In genomic region chr14:46980736-46981438, GRCm38 (mm10) we compare ENCODE assay signal across 9 mouse cellular contexts.
DNase-seq lines count a peak whose midpoint lies in the region; ATAC-seq lines count a peak whose summit lies in the region.
"Had no signal": no experiment of that assay in that cellular context is flagged by ENCODE, and none has a peak within 500 bp of the region (broad histone marks: within the 10 kb centered on the region; RNA-seq: fewer than 3 reads in every experiment).

No protein-coding gene starts in this region.

- ATAC-seq in forebrain, embryonic 12.5 days (ENCODE audit: low FRiP score) = peak; percentile 65; the same call in 1 of the 2 replicates
- peak; percentile 88 for ATAC-seq in megakaryocyte progenitor cell, adult 5-6 weeks (replicated peaks; ENCODE audit: poor library complexity)
- no peak for ATAC-seq in inflammation-experienced regulatory T-cells, adult 6 months

- H3K27me3 ChIP-seq in forebrain, embryonic 12.5 days = peaks cover 3% of the 10 kb centered on the region; the same call in 1 of the 2 replicates
- H3K27me3 ChIP-seq: midbrain, embryonic 12.5 days had no signal

- 73% methylated on average over 17 of the region's 17 CpGs for WGBS in forebrain, embryonic 12.5 days

- no peaks in the 10 kb centered on the region for H3K36me3 ChIP-seq in forebrain, embryonic 12.5 days (replicated peaks)
- H3K36me3 ChIP-seq: midbrain, embryonic 12.5 days had no signal

- no peak overlapping the region for H3K4me2 ChIP-seq in forebrain, embryonic 12.5 days
- H3K4me2 ChIP-seq: midbrain, embryonic 12.5 days had no signal

- H3K4me1 ChIP-seq in forebrain, embryonic 12.5 days = peaks cover 14% of the 10 kb centered on the region

- no peak overlapping the region for H3K4me3 ChIP-seq in forebrain, embryonic 12.5 days (replicated peaks)
- H3K4me3 ChIP-seq: midbrain, embryonic 12.5 days had no signal

- H3K9ac ChIP-seq in forebrain, embryonic 12.5 days = no peak overlapping the region
- H3K9ac ChIP-seq: midbrain, embryonic 12.5 days had no signal

- H3K27ac ChIP-seq in forebrain, embryonic 12.5 days = no peak overlapping the region
- H3K27ac ChIP-seq: midbrain, embryonic 12.5 days had no signal

- peak; percentile 25 to 54 for DNase-seq in layer of hippocampus, adult 18-20 months (ENCODE audit: low spot score in 2 of 2)
- DNase-seq in layer of hippocampus, postnatal 25 days (ENCODE audit: extremely low spot score in 1 of 2, low spot score in 1 of 2) = no peak
- DNase-seq in frontal cortex, postnatal 25 days (ENCODE audit: low spot score in 2 of 2) = peak; percentile 11 to 19
- DNase-seq in lung, postnatal 4 days = no peak
- no peak for DNase-seq in kidney, adult 8-10 months

- no peaks in the 10 kb centered on the region for H3K9me3 ChIP-seq in forebrain, embryonic 12.5 days
- H3K9me3 ChIP-seq: midbrain, embryonic 12.5 days had no signal

Comparison
In these comparisons a context has a peak if more than half of its experiments do, and no peak if none do; other contexts are left out.
1. DNase-seq: peak in layer of hippocampus, adult 18-20 months (2 of 2) and frontal cortex, postnatal 25 days (2 of 2); none in layer of hippocampus, postnatal 25 days (0 of 2), lung, postnatal 4 days (0 of 2) and kidney, adult 8-10 months (0 of 2).